Mouse (Mus musculus) MEL (cell line): ENCODE measurements at regions not wholly inside any gene's neighbourhood (a gene's known extent, or its start where the extent isn't known, plus 50 kb on each side); places are given as distances from the start of the nearest gene placed in this dataset.

Experiments
- DNase-seq: peaks from one replicate; pipeline ENCODE4 v3.0.0; 2011; ENCODE audit warnings: low read depth, low spot score
- H3K27ac ChIP-seq: 2 replicates; pipeline ENCODE4 v1.5.1; 2012; ENCODE audit warnings: low read depth, mild to moderate bottlenecking, control low read depth, low read length, moderate library complexity; ENCODE audit not compliant: control insufficient read depth
- H3K27me3 ChIP-seq, 2 experiments: fragments of 150-350 bp in 1 of 2; sonication (generic) in 1 of 2; 2 replicates each; pipeline ENCODE4 v1.6.1; 2012; ENCODE audit warnings: low read length in 2 of 2, mild to moderate bottlenecking in 2 of 2, improper control_type of control experiment in 1 of 2, moderate library complexity in 1 of 2; ENCODE audit not compliant: insufficient read depth in 2 of 2, control insufficient read depth in 1 of 2
- H3K36me3 ChIP-seq, 2 experiments: 2 replicates each; pipeline ENCODE4 v1.6.1; 2012 to 2014; ENCODE audit warnings: low read length in 2 of 2, improper control_type of control experiment in 1 of 2, inconsistent platforms in 1 of 2, mild to moderate bottlenecking in 1 of 2; ENCODE audit not compliant: insufficient read depth in 2 of 2, control insufficient read depth in 1 of 2
- H3K4me1 ChIP-seq, 2 experiments: fragments of 150-350 bp in 1 of 2; sonication (generic) in 1 of 2; 2 replicates each; pipeline ENCODE4 v1.6.1; 2012; ENCODE audit warnings: low read length in 2 of 2, improper control_type of control experiment in 1 of 2, mild to moderate bottlenecking in 1 of 2; ENCODE audit not compliant: insufficient read depth in 2 of 2, control insufficient read depth in 1 of 2
- H3K4me3 ChIP-seq, 2 experiments: fragments of 150-350 bp in 1 of 2; sonication (generic) in 1 of 2; 2 replicates each; pipeline ENCODE4 v1.5.1; 2012; ENCODE audit warnings: low read depth in 2 of 2, low read length in 2 of 2, mild to moderate bottlenecking in 2 of 2, moderate library complexity in 2 of 2, control low read depth in 1 of 2, improper control_type of control experiment in 1 of 2; ENCODE audit not compliant: control insufficient read depth in 1 of 2, insufficient read depth in 1 of 2
- H3K79me2 ChIP-seq: 2 replicates; pipeline ENCODE4 v1.6.1; 2012; ENCODE audit warnings: mild to moderate bottlenecking, low read length, moderate library complexity; ENCODE audit not compliant: control insufficient read depth, poor library complexity, insufficient read depth
- H3K9ac ChIP-seq: 2 replicates; pipeline ENCODE4 v1.6.1; 2012; ENCODE audit warnings: low read depth, mild to moderate bottlenecking, control low read depth, low read length, moderate library complexity; ENCODE audit not compliant: control insufficient read depth, poor library complexity, severe bottlenecking
- H3K9me3 ChIP-seq: fragments of 150-350 bp; sonication (generic); replicated peaks from 2 replicates; pipeline ENCODE4 v1.6.1; 2012; ENCODE audit warnings: mild to moderate bottlenecking, low read length, improper control_type of control experiment, moderate library complexity; ENCODE audit not compliant: insufficient read depth
- BHLHE40 ChIP-seq: IDR thresholded peaks from 2 replicates; pipeline ENCODE4 v1.6.1; 2012; ENCODE audit warnings: low read depth, mild to moderate bottlenecking, inconsistent platforms, low read length, improper control_type of control experiment, borderline replicate concordance
- CHD1 ChIP-seq: IDR thresholded peaks from 2 replicates; pipeline ENCODE4 v1.6.1; 2012; ENCODE audit warnings: low read depth, mild to moderate bottlenecking, inconsistent platforms, low read length, improper control_type of control experiment
- CHD2 ChIP-seq: IDR thresholded peaks from 2 replicates; pipeline ENCODE4 v1.6.1; 2011; ENCODE audit warnings: low read length, improper control_type of control experiment
- EP300 ChIP-seq, 2 experiments: IDR thresholded peaks; 2 replicates each; pipeline ENCODE4 v1.6.1; 2011; ENCODE audit warnings: improper control_type of control experiment in 2 of 2, low read length in 2 of 2, low read depth in 1 of 2, mild to moderate bottlenecking in 1 of 2
- GABPA ChIP-seq: IDR thresholded peaks from 2 replicates; pipeline ENCODE4 v1.6.1; 2012; ENCODE audit warnings: low read depth, mild to moderate bottlenecking, inconsistent platforms, low read length, improper control_type of control experiment, moderate library complexity
- JUND ChIP-seq: IDR thresholded peaks from 2 replicates; pipeline ENCODE4 v1.6.1; 2011; ENCODE audit warnings: low read depth, mild to moderate bottlenecking, improper control_type of control experiment, low read length
- MAX ChIP-seq: IDR thresholded peaks from 2 replicates; pipeline ENCODE4 v1.6.1; 2011; ENCODE audit warnings: low read length, improper control_type of control experiment
- MYB ChIP-seq: IDR thresholded peaks from 2 replicates; pipeline ENCODE4 v1.6.1; 2011; ENCODE audit warnings: mild to moderate bottlenecking, low read depth, low read length, improper control_type of control experiment
- POLR2A ChIP-seq, 2 experiments: IDR thresholded peaks; 2 replicates each; pipeline ENCODE4 v1.6.1; 2011 to 2012; ENCODE audit warnings: low read length in 2 of 2, mild to moderate bottlenecking in 2 of 2, control low read depth in 1 of 2, improper control_type of control experiment in 1 of 2, low read depth in 1 of 2, moderate library complexity in 1 of 2; ENCODE audit not compliant: control insufficient read depth in 1 of 2, insufficient read depth in 1 of 2, poor library complexity in 1 of 2
- POLR2AphosphoS5 ChIP-seq: IDR thresholded peaks from 2 replicates; pipeline ENCODE4 v1.6.1; 2012; ENCODE audit warnings: low read depth, borderline replicate concordance, mild to moderate bottlenecking, inconsistent platforms, low read length, moderate library complexity, mixed read lengths
- RCOR1 ChIP-seq: IDR thresholded peaks from 2 replicates; pipeline ENCODE4 v1.6.1; 2012; ENCODE audit warnings: low read depth, mild to moderate bottlenecking, inconsistent platforms, low read length, improper control_type of control experiment
- SMC3 ChIP-seq: IDR thresholded peaks from 2 replicates; pipeline ENCODE4 v1.6.1; 2011; ENCODE audit warnings: low read depth, low read length, improper control_type of control experiment
- TAL1 ChIP-seq: IDR thresholded peaks from 2 replicates; pipeline ENCODE4 v1.6.1; 2012; ENCODE audit warnings: mild to moderate bottlenecking, inconsistent platforms, low read length, moderate library complexity, mixed read lengths
- TBP ChIP-seq: IDR thresholded peaks from 2 replicates; pipeline ENCODE4 v1.8.0; 2011; ENCODE audit warnings: low read depth, low read length, improper control_type of control experiment
- USF1 ChIP-seq: IDR thresholded peaks from 2 replicates; pipeline ENCODE4 v1.6.1; 2014; ENCODE audit warnings: low read depth, mild to moderate bottlenecking, inconsistent platforms, low read length, improper control_type of control experiment, moderate library complexity
- ZC3H11A ChIP-seq: IDR thresholded peaks from 2 replicates; pipeline ENCODE4 v1.6.1; 2012; ENCODE audit warnings: low read depth, mild to moderate bottlenecking, inconsistent platforms, low read length, improper control_type of control experiment
- ZKSCAN1 ChIP-seq: IDR thresholded peaks from 2 replicates; pipeline ENCODE4 v1.6.1; 2012; ENCODE audit warnings: low read depth, mild to moderate bottlenecking, inconsistent platforms, low read length, improper control_type of control experiment, moderate library complexity
- ZNF384 ChIP-seq: IDR thresholded peaks from 2 replicates; pipeline ENCODE4 v1.6.1; 2012; ENCODE audit warnings: low read depth, mild to moderate bottlenecking, inconsistent platforms, low read length, improper control_type of control experiment

DNA sequence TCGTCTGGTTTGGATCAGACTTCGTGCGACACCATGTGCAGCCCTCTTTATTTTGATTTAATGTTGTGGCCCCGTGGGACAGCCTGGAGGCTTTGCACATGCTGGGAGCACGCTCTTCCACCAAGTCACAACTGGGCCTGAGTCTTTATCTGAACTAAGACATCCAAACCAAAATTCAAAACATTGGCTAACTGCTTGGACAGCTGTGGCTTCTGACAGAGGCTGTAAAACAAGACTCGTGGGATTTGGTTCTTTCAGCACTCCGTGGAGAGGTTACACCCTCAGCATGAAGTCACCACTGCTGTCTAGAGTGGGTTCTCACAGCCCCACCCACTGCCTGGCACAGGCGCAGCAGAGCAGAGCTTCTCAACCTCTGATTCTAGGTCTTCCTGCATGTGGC, 548.6 kb upstream of the Gulo start:
- TF ChIP-seq ZKSCAN1, result no peak
- TF ChIP-seq SMC3, result no peak
- TF ChIP-seq ZNF384, result no peak
- no peak for TF ChIP-seq MYB
- no peak for TF ChIP-seq POLR2AphosphoS5
- TF ChIP-seq BHLHE40, result no peak
- TF ChIP-seq GABPA, result no peak
- no peak for TF ChIP-seq EP300 (IDR thresholded peaks at IDR 0.05; ENCODE audit: low read depth in 1 of 2, low read length in 2 of 2)
- TF ChIP-seq MAX, result no peak
- TF ChIP-seq CHD2, result no peak
- Histone ChIP-seq H3K9me3 (no peaks in the 10 kb centered on the region), H3K9ac (no peak overlapping the region), H3K36me3 (peaks cover 0 to 22% of the 10 kb centered on the region in 2 experiments; a peak in 2 of 4 replicates), H3K79me2 (no peaks in the 10 kb centered on the region), H3K27ac (no peak overlapping the region), H3K4me1 (peaks cover 12 to 17% of the 10 kb centered on the region in 2 experiments), H3K27me3 (no peaks in the 10 kb centered on the region), H3K4me3 (no peak overlapping the region)
- DNase-seq, result no peak

DNA sequence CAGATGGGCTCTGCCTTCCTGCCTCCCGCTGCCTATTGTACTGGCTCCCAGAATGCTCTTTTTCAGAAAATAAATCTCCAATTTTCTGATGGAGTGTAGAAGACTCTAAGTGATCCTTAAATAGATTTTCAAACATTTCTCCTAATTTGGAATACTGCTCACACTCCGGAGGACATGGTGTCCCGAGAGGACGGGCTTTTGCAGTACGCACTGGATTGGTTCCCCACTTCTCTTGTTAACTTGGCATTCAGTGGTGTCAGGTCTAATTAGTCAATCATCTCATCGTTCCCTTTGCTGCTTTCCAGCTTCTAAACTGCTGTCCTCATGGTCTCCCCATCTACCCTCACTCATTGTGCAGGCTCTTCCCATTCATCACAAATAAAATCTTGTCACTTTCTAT, 529.5 kb upstream of the Gulo start:
- no peaks in the 10 kb centered on the region for H3K79me2 ChIP-seq
- no peaks in the 10 kb centered on the region; a peak in 2 of 4 replicates for H3K27me3 ChIP-seq
- H3K36me3 ChIP-seq, result no peaks in the 10 kb centered on the region
- H3K27ac ChIP-seq, result no peak overlapping the region
- H3K4me1 ChIP-seq, result no peaks in the 10 kb centered on the region
- no peak for TF ChIP-seq TBP
- no peak for TF ChIP-seq TAL1
- no peak for TF ChIP-seq RCOR1
- TF ChIP-seq ZC3H11A, result no peak
- H3K9ac ChIP-seq, result no peak overlapping the region
- no peaks in the 10 kb centered on the region for H3K9me3 ChIP-seq
- DNase-seq, result no peak
- no peak overlapping the region for H3K4me3 ChIP-seq

DNA sequence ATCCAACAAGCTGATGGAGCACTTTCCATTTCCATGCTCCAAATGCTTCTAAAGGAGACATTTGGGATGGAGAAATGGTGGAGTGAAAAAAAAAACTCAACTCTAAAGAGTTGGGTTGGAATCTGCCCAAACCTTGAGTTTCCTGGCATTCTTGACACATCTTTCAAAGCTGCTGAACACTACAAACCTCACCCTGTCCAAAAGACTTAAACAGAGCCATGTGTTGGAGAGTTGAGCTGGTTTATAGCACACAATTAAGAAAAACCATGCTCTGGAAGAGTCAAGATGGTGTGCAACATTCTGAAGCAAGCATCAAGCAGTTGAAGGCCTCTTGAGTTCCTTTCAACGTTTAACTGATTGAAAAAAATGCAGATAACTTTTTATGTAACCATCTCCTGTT, 525.7 kb upstream of the Gulo start:
- H3K9me3 ChIP-seq, result no peaks in the 10 kb centered on the region
- no peaks in the 10 kb centered on the region; a peak in 1 of 4 replicates for H3K27me3 ChIP-seq

More for the DNA sequence above, 525.7 kb upstream of the Gulo start:
- H3K27ac ChIP-seq, result no peak overlapping the region
- H3K4me1 ChIP-seq, result no peaks in the 10 kb centered on the region
- H3K4me3 ChIP-seq, result no peak overlapping the region
- H3K9ac ChIP-seq, result no peak overlapping the region
- no peaks in the 10 kb centered on the region for H3K36me3 ChIP-seq
- no peak for DNase-seq
- TF ChIP-seq CHD1, result no peak
- TF ChIP-seq JUND, result no peak
- no peak for TF ChIP-seq SMC3
- no peak for TF ChIP-seq POLR2A (IDR thresholded peaks at IDR 0.05; ENCODE audit: control insufficient read depth in 1 of 2, insufficient read depth in 1 of 2, low read depth in 1 of 2, low read length in 2 of 2, poor library complexity in 1 of 2)
- TF ChIP-seq USF1, result no peak
- H3K79me2 ChIP-seq, result no peaks in the 10 kb centered on the region
